Mouse (Mus musculus): Measurements from ENCODE around the gene Fnbp1.

The Fnbp1 gene

DNA sequence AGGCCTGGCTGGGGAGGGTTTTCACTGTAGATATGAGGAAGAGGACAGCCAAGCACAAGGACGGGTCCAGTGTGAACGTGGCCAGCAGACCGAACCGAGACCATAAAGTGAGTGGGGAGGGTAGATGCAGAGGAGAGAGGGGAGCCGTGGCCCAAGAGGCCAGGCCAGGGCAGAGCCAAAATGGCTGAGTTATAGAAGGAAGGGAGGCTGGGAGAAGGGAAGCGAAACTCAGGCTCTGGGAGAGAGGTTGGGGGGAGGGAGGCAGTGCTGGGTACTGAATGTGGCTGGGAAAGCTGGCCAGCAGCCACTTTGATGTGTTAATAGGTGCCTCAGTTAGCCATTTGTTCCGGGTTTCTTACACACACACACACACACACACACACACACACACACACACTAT, 14.6 kb downstream of the Fnbp1 start:
- no peak for DNase-seq (ENCODE audit: low read depth, low spot score)

DNA sequence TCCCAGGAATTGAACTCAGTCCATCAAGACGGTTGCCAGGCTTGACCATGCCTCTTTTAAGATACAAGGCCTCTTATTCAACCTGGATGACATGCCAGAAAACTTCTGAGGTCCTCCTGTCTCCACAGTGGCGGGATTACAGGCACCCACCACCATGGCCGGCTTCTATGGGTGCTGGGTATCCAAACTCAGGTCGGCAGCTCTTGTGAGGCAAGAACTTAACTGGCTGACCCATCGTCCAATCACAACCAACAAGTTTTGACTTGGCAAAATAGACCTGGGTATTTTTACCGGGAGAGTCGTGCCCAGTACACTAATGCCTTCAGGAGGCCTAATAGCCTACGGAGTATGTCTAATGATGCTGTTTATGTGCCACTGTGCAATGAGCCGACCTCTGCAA, 15.8 kb downstream of the Fnbp1 start:
- DNase-seq (ENCODE audit: low read depth, low spot score) = no peak

DNA sequence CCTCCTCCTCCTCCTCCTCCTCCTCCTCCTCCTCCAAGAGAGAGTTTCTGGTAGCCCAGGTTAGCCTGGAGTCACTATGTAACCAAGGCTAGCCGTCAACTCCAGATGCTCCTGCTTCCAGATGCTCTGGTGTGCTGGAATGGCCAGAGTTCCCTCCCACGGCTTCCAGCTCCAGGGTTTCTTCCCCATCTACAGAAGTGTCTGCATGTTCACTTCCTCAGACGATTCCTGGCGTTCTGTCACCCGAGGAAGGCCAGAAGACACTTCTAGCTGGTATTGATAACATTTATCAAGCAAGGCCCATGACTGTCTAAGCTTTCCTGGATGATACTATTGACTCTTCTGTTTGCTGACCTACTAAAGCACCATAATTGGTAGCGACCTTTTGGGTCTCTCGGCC, 16.7 kb downstream of the Fnbp1 start:
- DNase-seq (ENCODE audit: low read depth, low spot score) = no peak

DNA sequence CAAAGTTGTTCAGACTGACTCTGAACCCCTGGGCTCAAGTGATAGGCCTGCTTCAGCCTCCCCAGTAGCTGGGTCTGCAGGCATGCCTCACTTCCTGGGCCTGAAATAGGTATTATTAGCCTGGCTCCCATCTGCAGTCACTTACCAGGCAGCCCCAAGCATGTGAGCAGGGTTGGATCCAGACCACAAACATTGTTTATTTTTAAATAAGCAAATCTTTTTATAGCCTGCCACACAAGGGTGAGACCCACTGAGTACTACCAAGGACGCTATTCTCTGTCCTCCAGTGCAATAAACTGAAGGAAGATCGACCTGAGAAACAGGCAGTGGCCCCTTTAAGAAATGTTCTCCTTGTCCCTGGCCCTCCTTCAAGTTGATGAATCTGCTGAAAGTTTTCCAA, 17.1 kb downstream of the Fnbp1 start:
- DNase-seq (ENCODE audit: low read depth, low spot score) = no peak

DNA sequence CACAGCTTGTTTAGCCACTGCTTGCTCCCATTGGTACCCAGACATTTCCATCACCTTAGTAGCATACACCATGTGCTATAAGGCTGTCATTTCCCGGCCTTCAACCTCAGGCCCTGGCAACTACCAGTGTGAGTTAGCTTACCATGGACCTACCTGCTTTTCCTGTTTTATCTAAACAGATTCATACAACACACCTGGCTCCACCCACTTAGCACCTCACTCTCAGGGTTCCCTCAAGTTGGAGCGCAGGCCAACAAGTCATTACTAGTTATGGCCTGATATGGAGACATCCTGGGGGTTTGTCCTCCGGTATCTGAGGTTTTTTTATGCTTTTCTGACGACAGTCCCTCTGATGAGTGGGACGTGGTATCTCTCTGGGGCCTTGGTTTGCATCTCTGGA, 18.3 kb downstream of the Fnbp1 start:
- DNase-seq (ENCODE audit: low read depth, low spot score) = no peak

DNA sequence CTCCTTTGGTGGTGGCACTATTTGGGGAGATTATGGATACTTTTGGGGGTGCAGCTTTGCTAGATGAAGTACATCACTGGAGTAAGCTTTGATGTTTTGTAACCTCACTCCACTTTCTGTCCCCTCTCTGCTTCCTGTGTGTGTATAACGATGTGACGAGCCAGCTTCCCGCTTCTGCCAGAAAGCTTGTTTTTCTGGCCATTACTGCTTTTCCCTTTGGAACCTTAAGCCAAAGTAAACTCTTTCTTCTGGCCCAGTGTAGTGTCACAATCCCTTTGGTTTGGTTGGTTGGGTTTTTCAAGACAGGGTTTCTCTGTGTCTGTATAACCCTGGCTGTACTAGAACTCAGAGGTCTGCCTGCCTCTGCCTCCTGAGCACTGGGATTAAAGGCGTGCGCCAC, 19.0 kb downstream of the Fnbp1 start:
- DNase-seq (ENCODE audit: low read depth, low spot score) = no peak

DNA sequence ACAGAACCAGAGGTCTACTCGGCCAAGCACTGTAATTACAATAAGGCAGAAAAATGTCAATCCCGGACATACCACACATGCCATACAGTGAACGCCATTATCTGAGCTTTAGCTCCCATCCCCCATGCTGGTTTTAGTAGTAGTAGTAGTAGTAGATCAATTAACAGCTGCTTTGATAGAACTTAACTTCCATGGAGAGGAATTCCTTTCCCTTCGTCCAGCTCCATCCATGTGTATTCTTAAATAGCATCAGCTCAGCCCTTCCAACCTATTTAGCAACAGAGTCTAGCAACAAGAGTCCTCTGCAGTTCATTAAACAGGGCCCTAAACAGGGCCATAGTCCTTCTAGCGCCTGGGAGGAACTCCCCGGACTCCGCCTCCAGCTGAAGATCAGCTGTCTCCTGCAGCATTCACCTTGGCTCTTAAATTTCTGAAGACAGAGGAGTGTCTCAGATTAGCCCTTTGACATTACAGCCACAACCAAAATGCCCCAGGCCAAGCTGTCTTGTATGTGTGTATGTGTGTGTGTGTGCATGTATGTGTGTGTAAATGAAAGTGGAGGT, 20.6 kb downstream of the Fnbp1 start:
- DNase-seq (ENCODE audit: low read depth, low spot score) = no peak

DNA sequence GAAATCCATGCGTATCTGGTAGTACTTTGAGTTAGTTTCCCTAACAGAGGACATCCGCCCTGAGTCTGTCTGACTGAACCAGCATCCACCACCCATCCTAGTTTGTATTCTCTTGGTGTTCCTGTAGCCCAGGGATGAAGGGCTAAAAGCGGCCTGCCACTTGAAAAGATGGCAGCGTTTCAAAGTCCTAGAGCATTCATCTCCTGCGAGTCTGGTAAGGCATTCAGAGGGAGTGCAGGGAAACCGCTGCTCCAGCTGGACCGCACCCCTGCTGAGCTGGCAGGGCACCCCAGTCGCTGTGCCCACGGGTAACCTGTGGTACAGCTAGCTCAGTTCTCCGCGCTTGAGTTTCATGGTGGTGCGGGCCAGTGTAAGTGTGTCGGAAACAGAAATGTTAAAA, 22.0 kb downstream of the Fnbp1 start:
- no peak for DNase-seq (ENCODE audit: low read depth, low spot score)

DNA sequence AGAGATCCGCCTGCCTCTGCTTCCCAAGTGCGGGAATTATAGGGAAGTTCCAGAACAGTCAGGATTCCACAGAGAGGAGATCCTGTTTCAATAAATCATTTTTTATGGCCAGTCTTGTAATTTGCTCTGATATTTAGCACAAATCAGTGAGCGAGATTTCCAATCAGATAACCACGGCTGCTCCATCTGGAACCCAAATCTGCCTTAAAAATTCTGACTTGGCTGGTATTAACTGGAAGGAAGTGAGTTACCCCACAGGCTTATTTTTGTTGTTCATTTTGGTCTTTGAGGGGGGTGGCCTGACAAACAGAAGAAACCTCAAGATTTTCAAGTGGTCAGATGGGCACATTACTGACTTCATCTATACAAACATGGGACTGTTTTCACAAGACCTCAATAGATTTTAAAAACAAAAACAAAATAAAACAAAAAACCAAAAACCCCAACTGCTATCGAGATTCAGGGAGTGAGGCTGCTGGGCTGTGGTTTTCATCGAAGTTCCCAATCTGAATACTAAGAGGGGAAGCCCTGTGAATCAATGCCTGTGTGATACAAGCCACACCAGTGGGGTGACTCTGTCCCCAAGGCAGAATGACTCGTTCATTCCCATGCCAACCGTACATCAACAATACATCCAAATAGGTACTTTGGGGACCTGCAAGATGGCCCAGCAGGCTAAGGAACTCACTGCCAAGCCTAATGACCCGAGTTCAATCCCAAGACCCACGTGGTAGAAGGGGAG, 23.0 kb downstream of the Fnbp1 start:
- no peak for DNase-seq (ENCODE audit: low read depth, low spot score)

DNA sequence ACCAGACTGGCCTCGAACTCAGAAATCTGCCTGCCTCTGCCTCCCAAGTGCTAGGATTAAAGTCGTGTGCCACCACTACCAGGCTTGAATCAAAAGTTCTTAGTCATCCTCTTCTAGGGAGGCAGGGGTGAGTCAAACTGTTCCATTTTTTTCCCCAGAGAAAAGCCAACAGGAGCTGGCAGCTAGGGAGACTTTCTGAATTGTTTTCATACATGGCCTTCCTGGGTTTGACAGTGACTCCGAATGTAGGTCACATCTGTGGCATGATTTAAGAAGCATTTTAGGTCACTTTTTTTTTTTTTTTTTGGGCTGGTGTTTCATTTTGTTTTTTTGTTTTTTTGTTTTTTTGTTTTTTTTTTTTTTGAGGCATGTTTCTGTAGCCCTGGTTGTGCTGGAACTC, 23.6 kb downstream of the Fnbp1 start:
- no peak for DNase-seq (ENCODE audit: low read depth, low spot score)

DNA sequence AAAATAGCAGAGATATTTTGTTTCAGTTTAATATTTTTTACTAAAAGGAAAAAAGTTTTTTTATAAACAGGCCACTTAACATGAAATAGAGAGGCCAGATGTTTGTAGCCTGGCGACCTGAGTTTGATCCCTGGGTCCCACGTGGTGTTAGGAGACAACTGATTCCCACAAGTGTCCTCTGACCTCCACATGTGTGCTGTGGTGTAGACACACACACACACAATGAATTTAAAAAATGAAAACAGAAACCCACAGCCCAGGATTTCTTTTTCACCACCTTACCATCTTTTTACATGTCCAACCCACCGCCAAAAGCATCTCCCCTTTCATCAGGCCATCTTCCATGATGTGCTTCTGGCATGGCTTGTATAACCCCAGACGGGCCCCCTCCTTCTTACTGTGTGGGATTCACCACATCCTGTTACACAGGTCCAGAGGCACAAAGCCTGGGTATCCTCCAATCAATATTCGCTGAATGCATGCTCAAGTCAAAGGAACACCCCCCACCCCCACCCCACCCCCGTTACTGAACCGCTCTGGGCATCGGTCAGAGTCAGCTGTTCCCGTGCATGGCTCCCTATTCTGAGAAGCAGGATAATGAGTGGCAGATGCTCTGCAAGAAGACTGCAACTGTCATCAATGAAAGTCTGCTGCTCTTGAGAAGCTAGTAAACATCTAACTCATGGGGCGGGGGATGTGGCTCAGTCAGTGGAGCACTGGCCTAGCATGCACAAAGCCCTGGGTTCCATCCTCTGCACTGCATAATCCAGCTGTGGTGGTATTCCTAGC, 25.7 kb downstream of the Fnbp1 start:
- peak; percentile 24 for DNase-seq (ENCODE audit: low read depth, low spot score)

DNA sequence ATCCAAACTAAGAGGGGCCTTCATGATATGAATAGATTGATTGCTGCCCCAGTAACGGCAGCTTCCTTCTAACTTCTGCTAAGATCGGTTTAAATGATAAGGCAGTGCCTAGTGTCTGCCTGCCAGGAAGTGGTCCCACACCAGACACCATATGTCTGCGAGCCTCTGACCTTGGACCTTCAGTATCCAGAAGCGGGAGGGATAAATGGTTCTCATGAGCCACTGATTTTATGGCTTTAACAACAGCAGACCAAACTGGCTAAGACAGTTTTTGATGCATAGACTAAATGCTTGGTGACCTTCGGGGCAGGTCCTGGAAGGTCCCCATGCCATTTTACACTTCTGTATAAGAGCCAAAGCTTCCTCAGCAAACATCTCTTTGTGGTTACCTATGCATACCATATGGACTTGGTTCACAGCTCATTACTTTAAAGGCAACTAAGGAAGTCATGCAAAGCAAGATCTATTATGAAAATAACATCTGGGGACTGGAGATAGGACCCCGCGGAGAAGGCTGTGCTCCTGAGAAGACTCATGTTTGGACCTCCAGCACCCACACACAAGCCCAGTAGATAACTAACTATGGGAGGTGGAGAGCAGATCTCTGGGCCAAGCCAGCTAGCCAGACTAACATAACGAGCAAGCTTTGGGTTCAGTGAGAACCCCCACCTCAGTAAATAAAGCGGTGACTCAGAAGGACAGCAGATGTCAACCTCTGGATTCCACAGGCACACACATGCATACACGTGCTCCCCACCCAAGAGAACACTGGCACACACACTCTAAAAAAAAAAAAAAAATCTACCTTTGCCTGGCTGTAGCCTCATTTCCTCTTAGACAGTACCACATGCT, 26.5 kb downstream of the Fnbp1 start:
- DNase-seq (ENCODE audit: low read depth, low spot score) = peak; percentile 30

DNA sequence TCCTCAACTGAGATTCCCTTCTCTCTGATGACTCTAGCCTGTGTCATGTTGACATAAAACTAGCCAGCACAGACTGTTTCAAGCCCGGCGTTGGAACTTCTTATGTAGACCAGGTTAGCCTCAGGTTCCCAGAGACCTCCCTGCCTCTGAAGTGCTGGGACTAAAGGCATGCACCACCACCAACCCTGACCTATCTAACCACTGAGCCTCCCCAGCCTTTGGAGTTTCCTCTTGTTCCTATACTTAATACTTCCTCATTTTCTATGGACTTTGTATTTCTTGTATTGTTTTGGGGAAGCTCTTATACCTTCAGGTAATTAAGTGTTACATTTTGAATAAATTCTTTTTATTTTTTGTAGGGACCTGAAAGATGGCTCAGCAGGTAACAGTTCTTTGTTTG, 27.6 kb downstream of the Fnbp1 start:
- DNase-seq (ENCODE audit: low read depth, low spot score) = no peak

DNA sequence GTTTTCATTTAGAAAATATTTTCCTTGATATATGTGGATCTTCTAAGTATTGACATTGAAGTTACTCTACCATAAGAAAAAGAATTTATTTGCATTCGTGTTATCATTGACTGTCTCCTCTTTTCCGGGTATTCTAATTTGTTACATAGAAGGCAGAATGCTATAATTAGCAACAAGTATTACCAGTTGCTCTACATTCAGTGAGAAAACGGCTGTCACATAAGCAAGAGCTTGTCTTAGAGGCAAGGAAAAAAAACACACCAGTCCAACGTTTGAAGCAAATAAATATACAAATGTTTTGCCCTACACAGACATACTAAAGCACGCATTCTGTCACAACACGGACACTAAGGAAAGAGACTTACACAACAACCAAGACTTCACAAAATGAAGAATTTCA, 30.1 kb downstream of the Fnbp1 start:
- no peak for DNase-seq (ENCODE audit: low read depth, low spot score)

DNA sequence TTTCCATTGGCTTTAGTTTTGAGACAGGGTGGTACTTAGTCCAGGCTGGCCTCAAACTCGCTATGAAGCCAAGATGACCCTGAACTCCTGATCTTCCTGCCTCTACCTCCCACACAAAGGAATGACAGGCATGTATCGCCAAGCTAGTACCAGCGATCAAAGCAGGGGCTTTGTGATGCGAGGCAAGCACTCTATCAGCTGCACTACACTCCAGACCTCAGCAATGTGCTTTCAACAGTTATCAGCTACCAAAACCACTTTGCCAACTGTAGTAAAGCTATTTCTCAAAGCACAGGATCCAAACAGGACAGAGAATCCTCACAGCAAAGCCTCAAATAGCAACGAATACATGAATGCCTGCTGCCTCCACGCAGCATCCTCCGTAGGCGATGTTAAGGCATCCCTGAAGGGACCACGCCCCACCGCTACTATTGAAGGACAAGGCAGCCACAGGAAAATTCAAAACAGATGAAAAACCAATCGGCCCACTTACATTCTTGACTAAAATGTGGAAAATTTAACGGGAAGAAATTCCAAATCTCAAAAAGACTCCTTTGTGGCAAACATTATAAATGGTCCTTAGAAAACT, 31.8 kb downstream of the Fnbp1 start:
- no peak for DNase-seq (ENCODE audit: low read depth, low spot score)

DNA sequence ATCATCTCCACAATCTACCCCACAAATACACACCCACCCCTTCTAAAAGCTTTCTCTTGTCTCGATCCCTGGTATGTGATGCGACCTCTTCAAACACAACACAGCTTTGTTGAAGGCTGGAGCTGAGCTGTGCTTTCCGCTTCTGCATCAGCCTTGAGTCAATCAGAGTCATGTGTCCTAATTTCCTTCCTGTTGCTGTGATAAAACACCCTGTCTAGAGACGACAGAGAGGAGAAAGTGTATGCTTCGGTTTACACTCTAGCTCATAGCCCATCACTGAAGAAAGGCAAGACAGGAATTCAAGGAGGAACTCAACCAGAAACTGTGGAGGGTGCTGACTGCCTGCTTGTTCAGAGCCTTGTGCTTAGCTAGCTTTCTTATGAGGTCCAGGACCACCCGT, 33.6 kb downstream of the Fnbp1 start:
- no peak for DNase-seq (ENCODE audit: low read depth, low spot score)

DNA sequence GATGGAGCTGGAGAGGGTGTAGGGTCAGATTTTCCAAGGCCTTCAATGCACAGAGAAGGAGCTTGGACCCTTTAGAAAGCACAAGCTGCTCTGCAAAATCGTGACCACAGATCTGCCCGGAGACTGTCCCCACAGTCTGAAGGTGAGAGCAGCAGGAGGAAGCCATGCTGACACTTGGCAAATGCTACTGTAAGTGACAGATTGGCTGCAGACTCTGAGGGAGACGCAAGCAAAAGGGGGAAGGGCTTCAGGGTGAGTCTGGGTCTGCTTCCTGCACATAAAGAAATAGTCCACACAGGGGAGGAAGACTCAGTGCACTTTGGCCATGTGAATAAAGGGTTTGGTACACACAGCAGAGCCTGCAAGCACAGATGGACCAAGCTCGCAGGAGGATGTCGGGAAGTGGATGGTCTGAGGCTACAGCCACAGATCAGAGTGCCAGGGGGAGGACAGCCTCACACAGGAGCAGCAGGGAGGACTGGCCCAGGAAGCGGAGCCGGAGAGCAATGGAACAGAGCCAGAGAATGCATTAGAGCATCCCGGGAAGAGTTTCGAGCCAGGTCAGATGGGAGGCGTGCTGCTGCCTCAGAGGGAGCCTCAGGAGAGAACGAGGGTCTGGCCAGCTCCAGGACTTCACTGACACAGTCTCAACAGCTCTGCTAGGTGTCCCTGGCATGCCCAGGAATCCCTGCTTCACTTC, 35.0 kb downstream of the Fnbp1 start:
- no peak for DNase-seq (ENCODE audit: low read depth, low spot score)

DNA sequence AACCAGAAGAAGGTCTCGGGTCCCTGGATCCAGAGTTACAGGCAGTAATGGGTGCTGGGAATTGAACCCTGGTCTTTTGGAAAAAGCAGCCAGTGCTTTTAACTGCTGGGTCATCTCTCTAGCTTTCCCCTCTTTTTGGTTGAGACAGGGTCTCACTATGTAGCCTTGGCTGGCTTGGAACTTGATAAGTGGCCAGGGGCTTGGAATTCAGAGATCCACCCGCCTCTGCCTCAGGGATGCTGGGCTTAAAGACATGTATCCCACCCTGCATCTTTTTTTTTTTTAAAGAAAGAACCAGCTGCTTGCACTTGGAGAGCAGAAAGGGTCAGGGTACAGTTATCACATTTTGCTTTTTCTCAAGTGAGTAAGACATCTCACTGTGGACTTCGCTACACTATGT, 35.8 kb downstream of the Fnbp1 start:
- DNase-seq (ENCODE audit: low read depth, low spot score) = no peak

DNA sequence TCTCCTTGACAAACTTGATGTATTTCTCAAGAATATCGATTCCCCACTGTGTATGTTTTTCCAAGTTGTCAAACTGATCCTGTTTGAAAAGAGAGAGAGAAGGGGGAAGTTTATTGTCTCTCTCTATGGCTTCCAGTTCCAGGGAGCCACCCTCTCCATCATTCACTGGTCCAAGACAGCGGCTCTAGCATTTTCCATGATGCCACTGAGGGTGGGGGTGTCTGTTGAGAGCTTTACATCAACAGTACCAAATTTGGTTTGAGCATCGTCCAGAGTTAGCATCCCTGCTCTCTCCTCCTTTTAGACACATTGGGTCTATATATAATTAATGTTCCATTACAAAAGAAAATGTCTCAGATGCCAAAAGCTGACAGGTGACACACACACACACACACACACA, 36.5 kb downstream of the Fnbp1 start:
- no peak for DNase-seq (ENCODE audit: low read depth, low spot score)

DNA sequence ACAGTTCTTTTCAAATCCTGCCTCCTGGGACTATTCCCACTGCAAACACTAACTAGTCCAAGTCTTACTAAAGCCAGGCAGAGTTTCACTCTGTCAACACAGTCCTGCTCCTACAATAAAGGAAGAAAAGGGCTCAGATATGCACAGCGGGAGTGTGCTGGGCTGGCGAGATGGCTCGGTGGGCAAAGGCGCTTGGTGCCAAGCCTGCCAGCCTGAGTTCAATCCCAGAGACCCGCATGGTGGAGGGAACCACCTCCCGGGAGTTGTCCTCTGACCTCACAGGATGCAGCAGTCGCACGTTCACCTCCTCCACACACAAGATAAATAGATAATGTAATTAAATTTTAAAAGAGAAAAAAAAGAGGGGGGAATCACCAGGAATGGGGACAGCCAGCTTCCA, 38.5 kb downstream of the Fnbp1 start:
- no peak for DNase-seq (ENCODE audit: low read depth, low spot score)

DNA sequence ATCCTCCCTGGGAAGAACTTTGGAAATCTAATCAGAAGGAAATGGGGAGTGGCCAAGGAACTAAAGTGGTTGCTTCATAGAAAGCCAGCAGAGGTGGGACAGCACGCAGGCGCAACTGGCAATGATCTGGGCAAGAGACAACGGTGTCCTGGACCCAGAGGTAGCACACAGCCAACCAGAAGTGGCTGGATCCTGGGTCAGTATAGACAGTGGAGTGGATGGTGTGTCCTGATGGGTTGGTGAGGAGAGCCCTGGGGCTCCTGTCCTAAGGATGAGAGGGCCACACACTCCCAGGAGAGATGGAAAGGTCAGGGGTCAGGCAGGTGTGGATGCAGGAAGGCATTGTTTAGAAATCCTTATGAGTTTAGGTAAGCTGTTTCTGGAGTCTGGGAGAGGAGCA, 40.5 kb downstream of the Fnbp1 start:
- DNase-seq (ENCODE audit: low read depth, low spot score) = no peak

Data from mesoderm, embryonic 11.5 days (tissue).